Mouse (Mus musculus): Measurements from ENCODE around the gene Stra8. TPM values are rescaled to one million over a fixed set of nuclear protein-coding genes. Genes with fewer than 3 reads are reported as not detected.

Gene Stra8
- total RNA-seq, 2 experiments from 2014 or later = not detected

DNA sequence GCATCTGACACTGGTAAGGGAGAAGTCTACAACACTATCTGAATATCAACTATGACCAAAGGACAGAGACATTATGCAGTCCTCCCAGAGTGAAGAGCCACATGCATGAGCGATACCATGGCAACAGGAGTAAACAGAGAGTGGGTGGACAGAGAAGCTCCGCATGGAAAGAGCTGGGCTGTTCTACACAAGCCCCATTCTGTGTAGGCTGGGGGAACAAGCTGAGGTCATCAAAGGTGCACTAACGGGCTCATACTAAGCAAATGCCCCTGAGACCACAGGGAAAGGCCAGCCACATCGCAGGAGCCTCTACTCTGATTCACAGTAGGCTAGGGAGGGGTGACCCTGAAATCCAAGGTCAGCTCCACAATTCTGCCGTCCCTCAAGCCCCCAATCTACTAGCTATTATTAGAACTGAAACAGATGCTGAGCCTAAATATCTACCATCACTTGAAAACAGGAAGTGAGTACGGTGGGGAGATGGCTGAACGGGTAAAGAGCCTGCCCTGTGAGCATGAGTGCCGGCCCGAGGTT is 18.0 kb upstream of the Stra8 start:
- no peak for DNase-seq
- intact Hi-C loops (cut with DNase I) = no loop called here

- no peak for DNase-seq
These were observed 17.4 kb upstream of the Stra8 start for GRCm38 (mm10) chr6:34902578-34902977.

GRCm38 (mm10) chr6:34903441-34903840 is 16.5 kb upstream of the Stra8 start:
- intact Hi-C loops (cut with DNase I) = no loop called here
- DNase-seq = no peak

More at GRCm38 (mm10) chr6:34902578-34902977, 17.4 kb upstream of the Stra8 start:
- intact Hi-C loops (cut with DNase I) = no loop called here

DNA sequence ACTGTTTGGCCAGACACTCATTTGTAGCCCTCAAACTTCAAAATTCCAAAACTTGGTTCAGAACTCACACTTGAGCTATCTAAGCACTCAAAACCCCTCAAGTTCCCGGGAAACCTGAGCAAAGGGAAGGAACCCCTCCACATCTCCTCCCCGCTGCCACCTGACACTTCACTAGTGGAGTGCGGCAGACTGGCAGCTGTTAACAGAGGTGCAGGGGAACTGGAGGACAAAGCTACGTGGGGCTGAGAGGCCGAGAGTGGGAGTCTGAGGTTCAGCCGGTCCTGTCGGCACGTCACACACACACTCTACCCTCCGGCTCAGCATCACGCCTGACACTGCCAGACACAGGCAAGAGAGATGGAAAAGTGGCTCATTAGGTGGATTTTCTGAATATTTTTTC is 16.1 kb upstream of the Stra8 start:
- no peak for DNase-seq
- intact Hi-C loops (cut with DNase I) = no loop called here

DNA sequence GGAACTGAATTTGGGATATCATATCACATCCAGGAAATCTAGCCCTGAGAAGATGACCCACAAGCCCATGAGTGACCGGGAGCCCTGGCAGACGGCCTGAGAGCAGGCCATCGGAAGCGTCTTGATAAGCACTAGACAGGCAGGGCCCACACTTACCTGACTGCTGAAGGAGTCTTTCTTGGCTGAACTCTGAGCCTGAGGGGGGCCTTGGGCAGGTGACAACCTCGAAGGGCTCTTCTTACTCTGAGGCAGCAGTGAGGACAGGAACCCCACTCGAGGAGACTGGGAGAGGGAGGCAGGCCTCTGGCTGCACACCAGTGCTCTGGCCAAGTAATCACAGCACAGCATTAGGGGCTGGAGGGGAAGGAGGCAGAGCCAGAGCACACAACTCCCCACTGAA is 15.6 kb upstream of the Stra8 start:
- no peak for DNase-seq
- intact Hi-C loops (cut with DNase I) = no loop called here

GRCm38 (mm10) chr6:34906125-34906524 is 13.8 kb upstream of the Stra8 start:
- DNase-seq = no peak
- intact Hi-C loops (cut with DNase I) = no loop called here

DNA sequence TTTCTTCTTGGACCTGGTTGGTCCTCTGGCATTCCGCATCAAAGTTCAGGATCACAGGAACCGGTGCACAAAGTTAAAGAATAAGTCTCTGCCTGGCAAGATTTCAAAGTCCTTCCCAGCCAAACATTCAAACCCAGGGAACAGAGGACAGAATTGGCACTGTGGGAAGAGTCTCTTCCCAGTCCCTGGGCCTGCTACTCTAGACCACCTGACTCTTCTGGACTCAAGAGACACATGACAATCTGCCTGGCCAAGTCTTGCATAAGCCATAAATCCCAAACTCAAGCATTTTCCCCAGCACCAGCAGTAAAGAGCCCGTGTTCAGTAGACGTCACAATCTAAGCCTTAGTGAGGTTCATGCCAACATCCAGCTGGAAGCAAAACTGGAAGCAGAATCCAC is 13.3 kb upstream of the Stra8 start:
- intact Hi-C loops (cut with DNase I) = no loop called here
- DNase-seq = no peak

DNA sequence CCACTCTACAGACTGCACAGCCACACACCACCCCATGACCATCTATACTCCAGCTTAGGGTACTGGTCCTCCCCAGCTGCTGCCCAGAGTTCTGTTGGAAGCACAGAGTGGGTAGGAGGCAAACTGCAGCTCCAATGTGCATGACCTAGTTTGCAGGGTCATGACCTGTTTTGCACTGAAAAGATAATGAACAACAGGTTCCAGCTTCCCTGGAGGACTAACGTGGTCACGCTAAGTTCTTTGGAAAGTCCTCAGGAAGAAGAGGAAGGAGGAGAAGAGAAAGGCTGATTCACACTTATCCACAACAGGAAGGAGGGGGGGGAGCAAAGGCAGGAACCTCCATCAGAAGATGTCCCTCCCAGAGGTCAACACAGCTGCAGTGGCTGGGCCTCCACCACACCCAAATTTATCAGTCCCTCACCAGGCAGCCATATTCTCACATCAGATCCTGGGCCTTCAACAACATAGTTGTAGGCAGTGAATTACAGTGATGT is 12.8 kb upstream of the Stra8 start:
- intact Hi-C loops (cut with DNase I) = no loop called here
- peak in 1 of 2 experiments; percentile 24 for DNase-seq

DNA sequence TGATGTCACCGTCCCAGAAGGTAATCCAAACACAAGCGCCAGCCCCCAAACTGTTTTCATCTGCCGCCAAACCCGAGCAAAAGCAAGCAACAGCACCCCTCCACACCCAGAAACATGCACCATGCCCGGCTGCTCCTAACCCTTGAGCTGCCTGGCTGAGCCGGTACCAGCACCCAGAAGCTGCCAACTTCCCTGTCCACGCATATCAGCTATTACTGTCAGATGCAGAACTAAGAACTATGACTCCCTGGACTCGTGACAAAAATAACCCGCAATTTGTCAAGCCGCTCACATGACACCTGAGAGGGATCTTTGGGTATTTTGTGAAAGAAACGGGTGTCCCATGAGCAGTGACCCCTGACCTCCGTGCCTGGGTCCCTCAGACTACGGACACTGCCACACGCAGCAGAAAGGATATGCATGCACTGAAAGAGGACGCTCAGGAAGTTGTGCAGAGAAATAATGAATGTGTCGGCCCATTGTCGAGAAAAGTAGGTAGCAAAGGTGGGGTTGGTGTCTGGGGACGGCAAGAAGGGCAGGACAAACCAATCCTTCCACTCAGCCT is 12.2 kb upstream of the Stra8 start:
- no peak for DNase-seq
- intact Hi-C loops (cut with DNase I) = no loop called here

GRCm38 (mm10) chr6:34909631-34910345 is 10.2 kb upstream of the Stra8 start:
- no peak for DNase-seq
- intact Hi-C loops (cut with DNase I) = loop anchor here (5.0 kb wide), 1 partner anchor 32 kb away; the partner anchor contains the start of gene Cyren

DNA sequence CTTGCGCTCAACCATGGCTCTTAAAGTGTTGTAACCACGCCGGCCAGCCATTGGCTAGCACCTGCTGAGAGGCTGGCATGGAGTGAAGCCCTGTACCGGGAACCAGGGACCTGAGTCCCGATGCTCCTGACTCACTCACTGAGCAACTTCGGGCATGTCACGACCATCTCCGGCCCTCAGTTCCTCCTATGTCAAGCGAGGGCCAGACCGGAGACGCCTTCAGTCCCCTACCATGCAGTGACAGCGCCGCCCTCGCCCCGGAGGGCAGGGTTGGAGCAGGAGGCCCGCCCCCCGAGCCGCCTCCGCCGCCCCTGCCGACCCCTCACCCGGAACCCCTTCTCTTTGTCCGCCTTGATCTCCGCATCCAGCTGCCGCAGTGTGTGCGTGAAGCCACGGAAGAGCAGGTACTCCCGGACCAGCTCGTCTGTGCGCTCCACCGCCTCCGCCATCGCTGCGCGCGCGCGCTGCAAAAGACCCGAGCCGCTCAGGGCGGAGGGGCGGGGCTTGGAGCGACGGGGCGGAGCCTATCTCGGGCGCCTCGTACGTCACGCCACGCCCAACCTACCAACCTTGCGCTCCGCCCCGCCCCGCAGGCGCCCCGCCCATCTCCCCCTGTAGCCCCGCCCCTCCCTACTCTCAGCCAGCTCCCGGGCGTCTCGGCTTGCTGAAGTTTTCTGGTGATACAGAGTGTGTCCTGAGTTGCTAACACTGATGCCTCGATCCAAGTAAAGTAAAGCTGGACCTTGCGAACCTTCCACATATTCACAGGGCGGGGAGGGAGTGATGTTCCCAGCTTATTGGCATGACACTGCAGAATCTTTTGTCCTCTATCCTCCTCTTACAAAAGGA is 9.4 kb upstream of the Stra8 start, which contains the start of gene Wdr91:
Gene Wdr91, minus strand, starts transcription at position 506 of the 849 bp plus-strand sequence.
- DNase-seq = peak; percentile 96 to 97
- intact Hi-C loops (cut with DNase I) = loop anchor here (5.0 kb wide), 1 partner anchor 33 kb away; the partner anchor contains the start of gene Cyren

DNA sequence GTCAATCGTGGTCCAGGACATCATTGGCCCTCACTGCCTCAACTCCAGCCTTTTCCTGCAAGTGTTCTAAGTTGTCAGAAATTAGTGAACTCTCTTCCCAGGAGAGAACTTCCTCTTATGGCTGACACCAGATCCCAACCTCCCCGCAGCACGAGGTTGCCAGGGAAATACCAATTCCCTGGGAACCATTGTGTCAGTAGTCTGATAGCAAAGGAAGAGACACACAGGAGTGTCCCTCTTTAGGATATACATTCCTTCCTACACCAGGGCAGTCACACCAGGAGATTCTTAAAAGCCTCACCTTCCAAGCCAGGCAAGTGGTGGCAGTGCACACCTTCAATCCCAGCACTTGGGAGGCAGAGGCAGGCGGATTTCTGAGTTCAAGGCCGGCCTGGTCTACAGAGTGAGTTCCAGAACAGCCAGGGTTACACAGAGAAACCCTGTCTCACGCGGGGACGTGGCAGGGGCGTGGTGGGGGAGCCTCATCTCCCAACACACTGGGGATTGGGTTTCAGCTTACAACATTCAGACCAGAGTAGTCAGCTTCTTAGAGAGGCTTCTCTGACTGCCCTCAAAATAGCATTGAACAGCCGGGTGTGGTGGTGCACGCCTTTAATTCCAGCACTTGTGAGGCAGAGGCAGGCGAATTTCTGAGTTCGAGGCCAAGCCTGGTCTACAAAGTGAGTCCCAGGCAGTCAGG is 6.5 kb upstream of the Stra8 start:
- intact Hi-C loops (cut with DNase I) = loop anchor here (5.0 kb wide), 1 partner anchor 36 kb away; the partner anchor contains the start of gene Cyren
- DNase-seq = no peak

DNA sequence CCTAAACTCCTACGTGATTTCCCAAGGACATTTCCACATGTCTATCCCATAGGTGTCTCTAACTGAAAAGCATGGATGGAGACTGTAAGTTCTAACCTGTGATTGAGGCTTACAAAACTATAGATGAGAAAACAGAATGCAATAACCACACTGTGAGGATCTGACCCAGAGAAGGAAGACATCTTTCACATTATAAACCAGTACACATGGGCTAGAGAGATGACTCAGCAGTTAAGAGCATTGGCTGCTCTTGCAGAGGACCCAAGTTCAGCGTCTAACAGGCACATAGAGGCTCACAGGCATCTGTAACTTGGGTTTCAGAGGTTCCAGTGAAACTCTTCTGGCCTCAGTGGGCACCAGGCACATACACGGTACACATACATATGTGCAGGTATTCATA is 5.5 kb upstream of the Stra8 start:
- intact Hi-C loops (cut with DNase I) = loop anchor here (5.0 kb wide), 1 partner anchor 37 kb away; the partner anchor contains the start of gene Cyren
- DNase-seq = no peak

- intact Hi-C loops (cut with DNase I) = no loop called here
These were observed 817 bp upstream of the Stra8 start for GRCm38 (mm10) chr6:34919146-34919545.

DNA sequence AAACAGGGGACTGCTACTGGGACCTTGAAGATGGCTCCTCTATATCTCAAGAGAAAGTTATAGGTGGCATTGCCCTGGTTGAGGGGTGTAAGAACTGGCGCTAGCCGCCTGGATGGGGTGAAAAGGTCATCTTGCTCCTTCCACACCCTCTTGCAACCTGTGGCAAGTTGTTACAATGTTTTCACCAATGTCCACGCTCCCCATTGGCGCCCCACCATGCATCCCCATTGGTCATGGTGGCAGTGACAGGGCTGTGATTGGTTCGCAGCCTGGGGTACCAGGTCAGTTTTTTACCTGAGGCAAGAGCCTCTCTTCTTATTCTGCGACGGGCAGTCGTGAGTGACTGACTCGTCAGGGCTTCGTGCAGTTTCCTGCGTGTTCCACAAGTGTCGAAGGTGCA is 668 bp downstream of the Stra8 start:
- DNase-seq = no peak
- intact Hi-C loops (cut with DNase I) = no loop called here

More at GRCm38 (mm10) chr6:34919146-34919545, 817 bp upstream of the Stra8 start:
- DNase-seq = no peak

DNA sequence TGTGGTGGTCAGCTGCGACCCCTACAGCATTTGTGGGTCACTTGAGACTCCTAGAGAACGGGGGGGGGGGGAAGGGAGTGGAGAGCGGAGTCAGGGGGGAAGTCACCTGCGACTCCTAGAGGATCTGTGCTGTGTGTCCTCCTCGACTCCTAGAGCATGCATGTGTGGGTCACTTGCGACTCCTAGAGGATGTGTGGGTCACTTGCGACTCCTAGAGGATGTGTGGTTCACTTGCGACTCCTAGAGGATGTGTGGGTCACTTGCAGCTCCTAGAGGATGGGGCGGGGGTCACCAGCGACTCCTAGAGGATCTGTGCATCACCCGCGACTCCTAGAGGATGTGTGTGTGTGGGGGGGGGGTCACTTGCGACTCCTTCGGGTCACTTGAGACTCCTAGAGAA is 2.0 kb downstream of the Stra8 start:
- peak; percentile 26 to 40 for DNase-seq
- intact Hi-C loops (cut with DNase I) = loop anchor here (2.0 kb wide), 1 partner anchor 411 kb away; no protein-coding TSS in a partner anchor

GRCm38 (mm10) chr6:34927156-34927555 is 7.2 kb downstream of the Stra8 start:
- intact Hi-C loops (cut with DNase I) = loop anchor here (5.0 kb wide), 1 partner anchor 150 kb away; no protein-coding TSS in a partner anchor
- DNase-seq = peak; percentile 74 to 78

- intact Hi-C loops (cut with DNase I) = loop anchor here (5.0 kb wide), 1 partner anchor 150 kb away; no protein-coding TSS in a partner anchor
These were observed 7.6 kb downstream of the Stra8 start for GRCm38 (mm10) chr6:34927594-34927993.

GRCm38 (mm10) chr6:34932633-34933032 is 12.7 kb downstream of the Stra8 start:
- no peak for DNase-seq
- intact Hi-C loops (cut with DNase I) = no loop called here

More at GRCm38 (mm10) chr6:34927594-34927993, 7.6 kb downstream of the Stra8 start:
- DNase-seq = no peak

DNA sequence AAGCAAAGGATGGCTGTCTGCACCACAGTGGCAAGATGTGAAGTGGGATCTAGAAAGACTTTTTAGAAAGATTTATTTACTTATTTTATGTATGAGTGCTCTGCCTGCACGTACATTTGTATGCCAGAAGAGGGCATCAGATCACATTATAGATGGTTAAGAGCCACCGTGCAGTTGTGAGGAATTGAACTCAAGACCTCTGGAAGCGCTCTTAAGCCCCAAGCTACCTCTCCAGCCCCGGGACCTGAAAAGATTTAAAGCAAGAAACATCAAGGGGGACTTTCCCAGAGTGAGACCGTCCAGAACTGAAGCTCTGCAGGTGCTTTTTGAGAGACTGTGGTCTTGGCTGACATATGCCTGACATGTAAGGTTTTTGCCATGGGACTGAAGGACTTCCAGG is 16.8 kb downstream of the Stra8 start:
- no peak for DNase-seq
- intact Hi-C loops (cut with DNase I) = no loop called here
